Mouse (Mus musculus) lung, embryonic 16.5 days (tissue): ENCODE data around the gene Rhbdd3. TPM values are rescaled to one million over a fixed set of nuclear protein-coding genes. Genes with fewer than 3 reads are reported as not detected.
A peak's percentile ranks its signal among the peaks of the same experiment; 100 is the strongest.

ENCODE experiments used
- ATAC-seq: fragments of 200-750 bp; cut with Nextera tagmentation; 2 replicates; pipeline ENCODE4 v1.8.0; 2017; ENCODE audit warnings: low read depth, mild to moderate bottlenecking, moderate library complexity
- H3K27ac ChIP-seq: fragments of 300-500 bp; sonication (generic); 2 replicates; pipeline ENCODE4 v1.5.1; 2014; ENCODE audit warnings: mild to moderate bottlenecking, control low read depth, low read length
- H3K27me3 ChIP-seq: fragments of 300-500 bp; sonication (generic); 2 replicates; pipeline ENCODE4 v1.6.1; 2014; ENCODE audit warnings: low read depth, low read length, mixed read lengths; ENCODE audit not compliant: control insufficient read depth, insufficient read depth
- H3K36me3 ChIP-seq: fragments of 300-500 bp; sonication (generic); 2 replicates; pipeline ENCODE4 v1.6.1; 2014; ENCODE audit warnings: low read length; ENCODE audit not compliant: control insufficient read depth, insufficient read depth
- H3K4me1 ChIP-seq: fragments of 300-500 bp; sonication (generic); replicated peaks from 2 replicates; pipeline ENCODE4 v1.6.1; 2014; ENCODE audit warnings: low read length, mixed read lengths; ENCODE audit not compliant: control insufficient read depth, insufficient read depth
- H3K4me2 ChIP-seq: fragments of 300-500 bp; sonication (generic); 2 replicates; pipeline ENCODE4 v1.6.1; 2014; ENCODE audit warnings: low read depth, low read length, control low read depth
- H3K4me3 ChIP-seq: fragments of 300-500 bp; sonication (generic); 2 replicates; pipeline ENCODE4 v1.5.1; 2014; ENCODE audit warnings: mild to moderate bottlenecking, low read length, control low read depth
- H3K9ac ChIP-seq: fragments of 300-500 bp; sonication (generic); 2 replicates; pipeline ENCODE4 v1.6.1; 2014; ENCODE audit warnings: low read length, control low read depth
- H3K9me3 ChIP-seq: fragments of 300-500 bp; sonication (generic); 2 replicates; pipeline ENCODE4 v1.6.1; 2016; ENCODE audit warnings: low read length; ENCODE audit not compliant: control insufficient read depth
- WGBS: fragments of 180-500 bp; shearing (Covaris S2); extraction: QIAGEN DNeasy Blood & Tissue Kit; methylation state at CpG from one replicate; pipeline ENCODE4 v1.1.7; 2014; 5-methylcytosine and 5-hydroxymethylcytosine counted together
- polyA plus RNA-seq: library from polyadenylated mRNA; unstranded; fragments of >200 nt; fragmentation: Nextera tagmentation; extraction: Ambion mirVana; gene quantifications from 2 replicates; pipeline ENCODE4 v1.2.1, GENCODE M21; 2015

Rhbdd3 gene
- polyA plus RNA-seq, 1 experiment from 2014 or later: 23.8 TPM

- Histone ChIP-seq H3K36me3 (no peaks in the 10 kb centered on the region), H3K27ac (peak overlapping the region; percentile 33; the same call in 1 of the 2 replicates), H3K4me3 (no peak overlapping the region), H3K4me1 (peaks cover 29% of the 10 kb centered on the region), H3K9me3 (no peaks in the 10 kb centered on the region), H3K27me3 (no peaks in the 10 kb centered on the region), H3K4me2 (no peak overlapping the region), H3K9ac (no peak overlapping the region)
- peak; percentile 67 for ATAC-seq
- WGBS: 56% methylated on average over 11 of the region's 11 CpGs
These were observed 37.2 kb downstream of the Rhbdd3 start for GRCm38 (mm10) chr11:5135914-5136313.

GRCm38 (mm10) chr11:5138642-5139041, 39.9 kb downstream of the Rhbdd3 start:
- no peaks in the 10 kb centered on the region for H3K27me3 ChIP-seq
- peaks cover 38% of the 10 kb centered on the region for H3K4me1 ChIP-seq
- H3K9ac ChIP-seq: no peak overlapping the region; the same call in 1 of the 2 replicates
- H3K36me3 ChIP-seq: no peaks in the 10 kb centered on the region
- 25% methylated on average over 2 of the region's 2 CpGs for WGBS
- peak overlapping the region; percentile 80 for H3K27ac ChIP-seq
- ATAC-seq: peak; percentile 58
- no peaks in the 10 kb centered on the region for H3K9me3 ChIP-seq
- no peak overlapping the region for H3K4me3 ChIP-seq
- H3K4me2 ChIP-seq: no peak overlapping the region

- Histone ChIP-seq H3K4me1 (peaks cover 38% of the 10 kb centered on the region), H3K27me3 (no peaks in the 10 kb centered on the region), H3K9ac (no peak overlapping the region; the same call in 1 of the 2 replicates), H3K4me2 (no peak overlapping the region), H3K4me3 (no peak overlapping the region), H3K27ac (peak overlapping the region; percentile 80), H3K36me3 (no peaks in the 10 kb centered on the region), H3K9me3 (no peaks in the 10 kb centered on the region)
- ATAC-seq: no peak
- 46% methylated on average over 9 of the region's 9 CpGs for WGBS
These were observed 40.6 kb downstream of the Rhbdd3 start for GRCm38 (mm10) chr11:5139372-5139771.

GRCm38 (mm10) chr11:5140619-5141018, 41.9 kb downstream of the Rhbdd3 start:
- no peaks in the 10 kb centered on the region for H3K9me3 ChIP-seq
- no peaks in the 10 kb centered on the region for H3K36me3 ChIP-seq
- WGBS: 20% methylated on average over 8 of the region's 8 CpGs
- no peak overlapping the region for H3K4me2 ChIP-seq
- H3K4me1 ChIP-seq: peaks cover 37% of the 10 kb centered on the region
- ATAC-seq: peak; percentile 24; the same call in 1 of the 2 replicates
- no peak overlapping the region for H3K9ac ChIP-seq
- H3K27me3 ChIP-seq: no peaks in the 10 kb centered on the region
- H3K27ac ChIP-seq: peak overlapping the region; percentile 64; the same call in 1 of the 2 replicates
- H3K4me3 ChIP-seq: no peak overlapping the region

- peak; percentile 34; the same call in 1 of the 2 replicates for ATAC-seq
- Histone ChIP-seq H3K27me3 (no peaks in the 10 kb centered on the region), H3K4me1 (peaks cover 31% of the 10 kb centered on the region), H3K9me3 (no peaks in the 10 kb centered on the region), H3K4me3 (no peak overlapping the region), H3K4me2 (no peak overlapping the region), H3K27ac (peak overlapping the region; percentile 64; the same call in 1 of the 2 replicates), H3K36me3 (no peaks in the 10 kb centered on the region), H3K9ac (0 out of 2 replicates have a peak overlapping the region, but pooled peaks have one; percentile 17)
- 57% methylated on average over 5 of the region's 5 CpGs for whole genome bisulfite sequencing
These were observed 42.5 kb downstream of the Rhbdd3 start for GRCm38 (mm10) chr11:5141252-5141651.

- Histone ChIP-seq H3K27me3 (no peaks in the 10 kb centered on the region), H3K9me3 (no peaks in the 10 kb centered on the region), H3K4me3 (no peak overlapping the region), H3K36me3 (no peaks in the 10 kb centered on the region), H3K27ac (peak overlapping the region; percentile 39), H3K4me2 (no peak overlapping the region), H3K9ac (no peak overlapping the region; the same call in 1 of the 2 replicates), H3K4me1 (peaks cover 31% of the 10 kb centered on the region)
- ATAC-seq: no peak
- 64% methylated on average over 2 of the region's 2 CpGs for WGBS
These were observed 43.2 kb downstream of the Rhbdd3 start for GRCm38 (mm10) chr11:5141965-5142364.

- Histone ChIP-seq H3K4me3 (no peak overlapping the region), H3K4me2 (no peak overlapping the region), H3K36me3 (no peaks in the 10 kb centered on the region), H3K27ac (no peak overlapping the region), H3K9me3 (no peaks in the 10 kb centered on the region), H3K27me3 (no peaks in the 10 kb centered on the region), H3K4me1 (peaks cover 31% of the 10 kb centered on the region), H3K9ac (no peak overlapping the region)
- no peak for ATAC-seq
- 89% methylated on average over 3 of the region's 3 CpGs for WGBS
These were observed 46.9 kb downstream of the Rhbdd3 start for GRCm38 (mm10) chr11:5145600-5145999.

- peak overlapping the region; percentile 21; the same call in 1 of the 2 replicates for H3K4me2 ChIP-seq
- H3K36me3 ChIP-seq: no peaks in the 10 kb centered on the region
- H3K9ac ChIP-seq: peak overlapping the region; percentile 13
- no peaks in the 10 kb centered on the region for H3K27me3 ChIP-seq
- WGBS: 12% methylated on average over 7 of the region's 7 CpGs
- peaks cover 30% of the 10 kb centered on the region for H3K4me1 ChIP-seq
- no peak overlapping the region for H3K4me3 ChIP-seq
- ATAC-seq: peak; percentile 41
- H3K9me3 ChIP-seq: no peaks in the 10 kb centered on the region
- peak overlapping the region; percentile 39 for H3K27ac ChIP-seq
These were observed 50.5 kb downstream of the Rhbdd3 start for GRCm38 (mm10) chr11:5149249-5149648.

GRCm38 (mm10) chr11:5149955-5150354, 51.2 kb downstream of the Rhbdd3 start:
- Histone ChIP-seq H3K4me2 (no peak overlapping the region), H3K36me3 (no peaks in the 10 kb centered on the region), H3K9me3 (no peaks in the 10 kb centered on the region), H3K27ac (no peak overlapping the region), H3K9ac (no peak overlapping the region), H3K27me3 (no peaks in the 10 kb centered on the region), H3K4me3 (no peak overlapping the region), H3K4me1 (peaks cover 35% of the 10 kb centered on the region)
- 63% methylated on average over 9 of the region's 9 CpGs for WGBS
- ATAC-seq: no peak
